Mouse (Mus musculus) ZHBTc4 (cell line): ENCODE data around the gene T2.

Experiments used
- DNase-seq: peaks from one replicate; pipeline ENCODE4 v3.0.0-alpha.2; 2011; ENCODE audit warnings: low read depth, low spot score

T2 gene

GRCm38 (mm10) chr17:8413656-8414055, 57.9 kb downstream of the T2 start:
- no peak for DNase-seq

GRCm38 (mm10) chr17:8415533-8415932, 59.7 kb downstream of the T2 start:
- DNase-seq, result peak; percentile 46

GRCm38 (mm10) chr17:8416865-8417264, 61.1 kb downstream of the T2 start:
- no peak for DNase-seq

- peak; percentile 73 for DNase-seq
Observed at GRCm38 (mm10) chr17:8420739-8421138, 64.9 kb downstream of the T2 start.

- DNase-seq, result no peak
Observed at GRCm38 (mm10) chr17:8421517-8421916, 65.7 kb downstream of the T2 start.

GRCm38 (mm10) chr17:8423283-8423682, 67.5 kb downstream of the T2 start:
- peak; percentile 74 for DNase-seq

GRCm38 (mm10) chr17:8429436-8429835, 73.6 kb downstream of the T2 start:
- DNase-seq, result peak; percentile 42

GRCm38 (mm10) chr17:8429896-8430295, 74.1 kb downstream of the T2 start:
- peak; percentile 54 for DNase-seq

GRCm38 (mm10) chr17:8432179-8432800, 76.5 kb downstream of the T2 start:
- DNase-seq, result no peak

GRCm38 (mm10) chr17:8433121-8433977, 77.6 kb downstream of the T2 start:
- peak; percentile 46 for DNase-seq

GRCm38 (mm10) chr17:8433978-8434960, 78.5 kb downstream of the T2 start, which contains the start of gene T:
T (plus strand) TSS chr17:8434423.
- peak; percentile 62 for DNase-seq

GRCm38 (mm10) chr17:8436184-8436583, 80.4 kb downstream of the T2 start:
- no peak for DNase-seq

GRCm38 (mm10) chr17:8444062-8444461, 88.3 kb downstream of the T2 start:
- no peak for DNase-seq

GRCm38 (mm10) chr17:8447676-8448192, 91.9 kb downstream of the T2 start:
- no peak for DNase-seq

GRCm38 (mm10) chr17:8448324-8448723, 92.5 kb downstream of the T2 start:
- no peak for DNase-seq

- DNase-seq, result no peak
Observed at GRCm38 (mm10) chr17:8455196-8455595, 99.4 kb downstream of the T2 start.

- DNase-seq, result no peak
Observed at GRCm38 (mm10) chr17:8455601-8456000, 99.8 kb downstream of the T2 start.

GRCm38 (mm10) chr17:8456856-8457460, 101.2 kb downstream of the T2 start:
- DNase-seq, result no peak

GRCm38 (mm10) chr17:8461568-8461967, 105.8 kb downstream of the T2 start:
- peak; percentile 66 for DNase-seq

- DNase-seq, result peak; percentile 92
Observed at GRCm38 (mm10) chr17:8463482-8464128, 107.8 kb downstream of the T2 start.

- no peak for DNase-seq
Observed at GRCm38 (mm10) chr17:8467771-8468170, 112.0 kb downstream of the T2 start.
